In genomic region chr13:78194135-78194849, GRCm38 (mm10) we compare ENCODE assay signal across 8 mouse cellular contexts. TPM values are rescaled to one million over a fixed set of nuclear protein-coding genes. Genes with fewer than 3 reads are reported as not detected.
DNase-seq lines count a peak whose midpoint lies in the region; ATAC-seq and TF ChIP-seq lines count a peak whose summit lies in the region.

No protein-coding gene starts in this region.

- H3K36me3 ChIP-seq in heart, embryonic 11.5 days (ENCODE audit: control insufficient read depth, insufficient read depth, low read length), result no peaks in the 10 kb centered on the region
- H3K36me3 ChIP-seq in intestine, postnatal 0 days (ENCODE audit: control insufficient read depth, insufficient read depth), result no peaks in the 10 kb centered on the region
- no peaks in the 10 kb centered on the region for H3K36me3 ChIP-seq in stomach, embryonic 16.5 days (ENCODE audit: control insufficient read depth, insufficient read depth, low read length)

- peaks cover 7% of the 10 kb centered on the region for H3K4me1 ChIP-seq in heart, embryonic 11.5 days (ENCODE audit: control insufficient read depth, insufficient read depth, low read length)
- H3K4me1 ChIP-seq in intestine, postnatal 0 days (replicated peaks; ENCODE audit: control insufficient read depth, insufficient read depth, low read length), result no peaks in the 10 kb centered on the region
- no peaks in the 10 kb centered on the region; the same call in 1 of the 2 replicates for H3K4me1 ChIP-seq in stomach, embryonic 16.5 days (ENCODE audit: control insufficient read depth, insufficient read depth, low read length)

- no peak for ATAC-seq in heart, embryonic 11.5 days (replicated peaks; ENCODE audit: insufficient number of reproducible peaks, low FRiP score, low TSS enrichment)
- ATAC-seq in intestine, postnatal 0 days, result no peak
- ATAC-seq in stomach, embryonic 16.5 days (ENCODE audit: insufficient read depth, low FRiP score), result no peak

- peak overlapping the region; percentile 58 for H3K9ac ChIP-seq in heart, embryonic 11.5 days (ENCODE audit: low read depth, low read length)
- H3K9ac ChIP-seq in intestine, postnatal 0 days (ENCODE audit: low read depth, low read length), result no peak overlapping the region
- peak overlapping the region; percentile 69 for H3K9ac ChIP-seq in stomach, embryonic 16.5 days (ENCODE audit: low read length)

- no peak for DNase-seq in heart, adult 18-20 months
- peak; percentile 1 for DNase-seq in right cerebral cortex, adult 18-20 months
- no peak for DNase-seq in right cerebral cortex, postnatal 36 days (ENCODE audit: low spot score in 2 of 2)
- DNase-seq in thymus, postnatal 25 days, result no peak
- DNase-seq in adipocyte (ENCODE audit: low spot score), result no peak

- H3K4me2 ChIP-seq in heart, embryonic 11.5 days, result peak overlapping the region; percentile 70
- H3K4me2 ChIP-seq in intestine, postnatal 0 days (replicated peaks; ENCODE audit: low read depth), result peak overlapping the region; percentile 43
- H3K4me2 ChIP-seq in stomach, embryonic 16.5 days (ENCODE audit: low read depth, low read length), result peak overlapping the region; percentile 54

- H3K27ac ChIP-seq in heart, embryonic 11.5 days (ENCODE audit: low read depth, low read length), result no peak overlapping the region
- H3K27ac ChIP-seq in intestine, postnatal 0 days (ENCODE audit: low read depth, low read length), result no peak overlapping the region
- H3K27ac ChIP-seq in stomach, embryonic 16.5 days (ENCODE audit: low read length), result peak overlapping the region; percentile 44

- peak overlapping the region; percentile 52 for H3K4me3 ChIP-seq in heart, embryonic 11.5 days (ENCODE audit: low read depth, low read length)
- peak overlapping the region; percentile 27 for H3K4me3 ChIP-seq in intestine, postnatal 0 days (ENCODE audit: low read depth, low read length)
- peak overlapping the region; percentile 46 for H3K4me3 ChIP-seq in stomach, embryonic 16.5 days (replicated peaks; ENCODE audit: low read length)

- no peak for TF ChIP-seq CTCF in intestine, postnatal 0 days (IDR thresholded peaks at IDR 0.05; ENCODE audit: low read depth)

- H3K9me3 ChIP-seq in heart, embryonic 11.5 days (replicated peaks; ENCODE audit: control insufficient read depth, low read length), result no peaks in the 10 kb centered on the region
- no peaks in the 10 kb centered on the region for H3K9me3 ChIP-seq in intestine, postnatal 0 days (ENCODE audit: control insufficient read depth)
- no peaks in the 10 kb centered on the region for H3K9me3 ChIP-seq in stomach, embryonic 16.5 days (replicated peaks; ENCODE audit: control insufficient read depth, low read length)

- 14% methylated on average over 26 of the region's 26 CpGs for WGBS in heart, embryonic 11.5 days (ENCODE audit: insufficient replicate concordance)
- WGBS in intestine, postnatal 0 days, result 27% methylated on average over 26 of the region's 26 CpGs
- WGBS in stomach, embryonic 16.5 days, result 18% methylated on average over 26 of the region's 26 CpGs

- peaks cover 66% of the 10 kb centered on the region for H3K27me3 ChIP-seq in heart, embryonic 11.5 days (ENCODE audit: control insufficient read depth, insufficient read depth, low read length)
- peaks cover 86% of the 10 kb centered on the region for H3K27me3 ChIP-seq in intestine, postnatal 0 days (replicated peaks; ENCODE audit: control insufficient read depth, insufficient read depth, low read length)
- peaks cover 20% of the 10 kb centered on the region for H3K27me3 ChIP-seq in stomach, embryonic 16.5 days (ENCODE audit: control insufficient read depth, insufficient read depth, low read length)

RNA-seq across cellular contexts. Expression of gene Nr2f1, which starts 5.3 kb away (rescaled TPM):
- polyA plus RNA-seq in heart, embryonic 11.5 days (2014; fragmentation: Nextera tagmentation; extraction: Ambion mirVana), result 10.2 and 10.9 TPM in 2 replicates
- total RNA-seq in heart, adult 18-20 months (2021), result 1 to 10 TPM; 2.1 to 2.6 TPM
- polyA plus RNA-seq in intestine, postnatal 0 days (2015; fragmentation: Nextera tagmentation; extraction: Ambion mirVana), result 0.82 and 1.0 TPM in 2 replicates
- 9.1 and 12.6 TPM in 2 replicates for polyA plus RNA-seq in stomach, embryonic 16.5 days (2015; fragmentation: Nextera tagmentation; extraction: Ambion mirVana)
